Mouse (Mus musculus) spleen, postnatal 36 days (tissue): ENCODE data around the gene 5430419D17Rik.

Experiments
- DNase-seq, 2 experiments: peaks; one replicate each; pipeline ENCODE4 v3.0.0; 2022; ENCODE audit warnings: low spot score in 2 of 2, mixed read lengths in 1 of 2

Gene 5430419D17Rik

GRCm38 (mm10) chr7:131317587-131317986 lies 143.4 kb downstream of the 5430419D17Rik start:
- DNase-seq: no peak

- DNase-seq: no peak
Measured at GRCm38 (mm10) chr7:131318340-131318739, 144.1 kb downstream of the 5430419D17Rik start.

GRCm38 (mm10) chr7:131322192-131322591 lies 148.0 kb downstream of the 5430419D17Rik start, which contains the start of gene Cuzd1:
Gene Cuzd1, minus strand, starts transcription at chr7:131322292.
- DNase-seq: no peak

GRCm38 (mm10) chr7:131327054-131327453 lies 152.9 kb downstream of the 5430419D17Rik start:
- no peak for DNase-seq

GRCm38 (mm10) chr7:131329416-131329815 lies 155.2 kb downstream of the 5430419D17Rik start, which contains the start of gene Fam24b:
Gene Fam24b, minus strand, starts transcription at chr7:131329516.
- DNase-seq: no peak

GRCm38 (mm10) chr7:131331688-131332087 lies 157.5 kb downstream of the 5430419D17Rik start:
- DNase-seq: no peak

GRCm38 (mm10) chr7:131333564-131333963 lies 159.4 kb downstream of the 5430419D17Rik start, which contains the start of gene Fam24a:
Gene Fam24a, plus strand, starts transcription at chr7:131333864.
- DNase-seq: no peak

- no peak for DNase-seq
Measured at GRCm38 (mm10) chr7:131337502-131338068, 163.4 kb downstream of the 5430419D17Rik start.

- no peak for DNase-seq
Measured at GRCm38 (mm10) chr7:131345856-131346541, 171.8 kb downstream of the 5430419D17Rik start.
